Mouse (Mus musculus): ENCODE measurements at regions not wholly inside any gene's neighbourhood (a gene's known extent, or its start where the extent isn't known, plus 50 kb on each side); places are given as distances from the start of the nearest gene placed in this dataset.
A peak's percentile ranks its signal among the peaks of the same experiment; 100 is the strongest.

GRCm38 (mm10) chr10:17272646-17273045, 450.4 kb upstream of the Cited2 start:
- H3K4me2 ChIP-seq, result no peak overlapping the region
- no peaks in the 10 kb centered on the region for H3K9me3 ChIP-seq (replicated peaks)
- no peak overlapping the region for H3K9ac ChIP-seq
- ATAC-seq, result no peak
- H3K36me3 ChIP-seq (ENCODE audit: poor library complexity, severe bottlenecking), result no peaks in the 10 kb centered on the region
- WGBS, result 82% methylated on average over 5 of the region's 5 CpGs
- H3K27ac ChIP-seq, result no peak overlapping the region
- no peaks in the 10 kb centered on the region for H3K4me1 ChIP-seq
- H3K4me3 ChIP-seq, result no peak overlapping the region
- no peaks in the 10 kb centered on the region for H3K27me3 ChIP-seq

- Histone ChIP-seq H3K4me2 (no peak overlapping the region), H3K27ac (no peak overlapping the region), H3K4me3 (no peak overlapping the region), H3K9me3 (replicated peaks) (no peaks in the 10 kb centered on the region), H3K27me3 (no peaks in the 10 kb centered on the region), H3K9ac (no peak overlapping the region), H3K36me3 (ENCODE audit: poor library complexity, severe bottlenecking) (no peaks in the 10 kb centered on the region), H3K4me1 (no peaks in the 10 kb centered on the region)
- 86% methylated on average over 3 of the region's 3 CpGs for WGBS
- no peak for ATAC-seq
Observed at GRCm38 (mm10) chr10:17273855-17274254, 449.2 kb upstream of the Cited2 start.

- H3K27ac ChIP-seq, result no peak overlapping the region
- H3K9ac ChIP-seq, result no peak overlapping the region
- H3K4me2 ChIP-seq, result no peak overlapping the region
- no peak overlapping the region for H3K4me3 ChIP-seq
- no peaks in the 10 kb centered on the region for H3K36me3 ChIP-seq (ENCODE audit: poor library complexity, severe bottlenecking)
- no peak for ATAC-seq
- H3K9me3 ChIP-seq (replicated peaks), result no peaks in the 10 kb centered on the region
- WGBS, result 90% methylated on average over 1 of the region's 1 CpGs
- H3K4me1 ChIP-seq, result no peaks in the 10 kb centered on the region
- no peaks in the 10 kb centered on the region for H3K27me3 ChIP-seq
Observed at GRCm38 (mm10) chr10:17275214-17275613, 447.8 kb upstream of the Cited2 start.

GRCm38 (mm10) chr10:17277911-17278310, 445.1 kb upstream of the Cited2 start:
- H3K27me3 ChIP-seq, result no peaks in the 10 kb centered on the region
- H3K9ac ChIP-seq, result no peak overlapping the region
- no peak overlapping the region for H3K4me3 ChIP-seq
- H3K36me3 ChIP-seq (ENCODE audit: poor library complexity, severe bottlenecking), result no peaks in the 10 kb centered on the region
- H3K9me3 ChIP-seq (replicated peaks), result no peaks in the 10 kb centered on the region
- H3K4me1 ChIP-seq, result no peaks in the 10 kb centered on the region
- no peak overlapping the region for H3K27ac ChIP-seq
- no peak for ATAC-seq
- H3K4me2 ChIP-seq, result no peak overlapping the region

- no peaks in the 10 kb centered on the region for H3K36me3 ChIP-seq (ENCODE audit: poor library complexity, severe bottlenecking)
- no peaks in the 10 kb centered on the region for H3K4me1 ChIP-seq
- no peak overlapping the region for H3K4me3 ChIP-seq
- no peaks in the 10 kb centered on the region for H3K27me3 ChIP-seq
- no peak overlapping the region for H3K9ac ChIP-seq
- no peak overlapping the region for H3K27ac ChIP-seq
- WGBS, result 90% methylated on average over 5 of the region's 5 CpGs
- no peak for ATAC-seq
- H3K9me3 ChIP-seq (replicated peaks), result no peaks in the 10 kb centered on the region
- H3K4me2 ChIP-seq, result no peak overlapping the region
Observed at GRCm38 (mm10) chr10:17284858-17285257, 438.2 kb upstream of the Cited2 start.

- no peak overlapping the region for H3K27ac ChIP-seq
- no peak overlapping the region for H3K4me3 ChIP-seq
- WGBS, result 80% methylated on average over 2 of the region's 2 CpGs
- H3K4me1 ChIP-seq, result no peaks in the 10 kb centered on the region
- no peaks in the 10 kb centered on the region for H3K36me3 ChIP-seq (ENCODE audit: poor library complexity, severe bottlenecking)
- no peak for ATAC-seq
- no peak overlapping the region for H3K9ac ChIP-seq
- H3K4me2 ChIP-seq, result no peak overlapping the region
- H3K27me3 ChIP-seq, result no peaks in the 10 kb centered on the region
- H3K9me3 ChIP-seq (replicated peaks), result no peaks in the 10 kb centered on the region
Observed at GRCm38 (mm10) chr10:17287141-17287540, 435.9 kb upstream of the Cited2 start.

GRCm38 (mm10) chr10:17288231-17288630, 434.8 kb upstream of the Cited2 start:
- WGBS, result 12% methylated on average over 2 of the region's 2 CpGs
- H3K9me3 ChIP-seq (replicated peaks), result no peaks in the 10 kb centered on the region
- no peak for ATAC-seq
- H3K27ac ChIP-seq, result no peak overlapping the region
- H3K9ac ChIP-seq, result no peak overlapping the region
- H3K4me2 ChIP-seq, result no peak overlapping the region
- no peaks in the 10 kb centered on the region for H3K36me3 ChIP-seq (ENCODE audit: poor library complexity, severe bottlenecking)
- H3K4me3 ChIP-seq, result no peak overlapping the region
- H3K4me1 ChIP-seq, result no peaks in the 10 kb centered on the region
- H3K27me3 ChIP-seq, result no peaks in the 10 kb centered on the region

- H3K4me2 ChIP-seq, result no peak overlapping the region
- H3K4me1 ChIP-seq, result no peaks in the 10 kb centered on the region
- H3K27ac ChIP-seq, result no peak overlapping the region
- H3K4me3 ChIP-seq, result no peak overlapping the region
- H3K36me3 ChIP-seq (ENCODE audit: poor library complexity, severe bottlenecking), result no peaks in the 10 kb centered on the region
- no peaks in the 10 kb centered on the region for H3K27me3 ChIP-seq
- ATAC-seq, result no peak
- 89% methylated on average over 6 of the region's 6 CpGs for WGBS
- no peak overlapping the region for H3K9ac ChIP-seq
- no peaks in the 10 kb centered on the region for H3K9me3 ChIP-seq (replicated peaks)
Observed at GRCm38 (mm10) chr10:17292331-17292730, 430.7 kb upstream of the Cited2 start.

GRCm38 (mm10) chr10:17294440-17294839, 428.6 kb upstream of the Cited2 start:
- no peak overlapping the region for H3K9ac ChIP-seq
- H3K4me2 ChIP-seq, result no peak overlapping the region
- no peaks in the 10 kb centered on the region for H3K36me3 ChIP-seq (ENCODE audit: poor library complexity, severe bottlenecking)
- H3K27ac ChIP-seq, result no peak overlapping the region
- WGBS, result 91% methylated on average over 3 of the region's 3 CpGs
- no peaks in the 10 kb centered on the region for H3K9me3 ChIP-seq (replicated peaks)
- H3K4me3 ChIP-seq, result no peak overlapping the region
- no peaks in the 10 kb centered on the region for H3K27me3 ChIP-seq
- no peak for ATAC-seq
- no peaks in the 10 kb centered on the region for H3K4me1 ChIP-seq

- Histone ChIP-seq H3K4me2 (no peak overlapping the region), H3K27ac (no peak overlapping the region), H3K4me3 (no peak overlapping the region), H3K36me3 (ENCODE audit: poor library complexity, severe bottlenecking) (no peaks in the 10 kb centered on the region), H3K9ac (no peak overlapping the region), H3K9me3 (replicated peaks) (no peaks in the 10 kb centered on the region), H3K4me1 (no peaks in the 10 kb centered on the region), H3K27me3 (no peaks in the 10 kb centered on the region)
- no peak for ATAC-seq
- 87% methylated on average over 3 of the region's 3 CpGs for WGBS
Observed at GRCm38 (mm10) chr10:17295157-17295556, 427.9 kb upstream of the Cited2 start.

GRCm38 (mm10) chr10:17299600-17299999, 423.4 kb upstream of the Cited2 start:
- whole genome bisulfite sequencing, result 37% methylated on average over 6 of the region's 6 CpGs
- H3K4me3 ChIP-seq, result no peak overlapping the region

GRCm38 (mm10) chr10:17326724-17327123, 396.3 kb upstream of the Cited2 start:
- Histone ChIP-seq H3K4me2 (no peak overlapping the region), H3K27ac (no peak overlapping the region), H3K36me3 (ENCODE audit: poor library complexity, severe bottlenecking) (no peaks in the 10 kb centered on the region), H3K27me3 (no peaks in the 10 kb centered on the region), H3K9ac (no peak overlapping the region), H3K4me1 (peaks cover 16% of the 10 kb centered on the region), H3K4me3 (no peak overlapping the region), H3K9me3 (replicated peaks) (no peaks in the 10 kb centered on the region)
- ATAC-seq, result no peak
- WGBS, result 91% methylated on average over 3 of the region's 3 CpGs

More at GRCm38 (mm10) chr10:17299600-17299999, 423.4 kb upstream of the Cited2 start:
- no peaks in the 10 kb centered on the region for H3K27me3 ChIP-seq
- no peak overlapping the region for H3K9ac ChIP-seq
- ATAC-seq, result no peak
- H3K4me1 ChIP-seq, result no peaks in the 10 kb centered on the region
- H3K9me3 ChIP-seq (replicated peaks), result no peaks in the 10 kb centered on the region
- no peaks in the 10 kb centered on the region for H3K36me3 ChIP-seq (ENCODE audit: poor library complexity, severe bottlenecking)
- no peak overlapping the region for H3K4me2 ChIP-seq
- H3K27ac ChIP-seq, result no peak overlapping the region

- Histone ChIP-seq H3K4me3 (peak overlapping the region; percentile 40), H3K36me3 (ENCODE audit: poor library complexity, severe bottlenecking) (no peaks in the 10 kb centered on the region), H3K9ac (peak overlapping the region; percentile 61), H3K4me1 (peaks cover 38% of the 10 kb centered on the region), H3K27me3 (no peaks in the 10 kb centered on the region), H3K9me3 (replicated peaks) (no peaks in the 10 kb centered on the region), H3K27ac (peak overlapping the region; percentile 94), H3K4me2 (peak overlapping the region; percentile 65)
- peak; percentile 86 for ATAC-seq
- under 1% methylated on average over 6 of the region's 6 CpGs for WGBS
Observed at GRCm38 (mm10) chr10:17330904-17331606, 392.0 kb upstream of the Cited2 start.
